In genomic region chr10:70080908-70081307, GRCm38 (mm10) we compare ENCODE assay signal across 16 mouse cellular contexts. TPM values are rescaled to one million over a fixed set of nuclear protein-coding genes. Genes with fewer than 3 reads are reported as not detected.
A peak's percentile ranks its signal among the peaks of the same experiment; 100 is the strongest.
DNase-seq lines count a peak whose midpoint lies in the region; ATAC-seq and TF ChIP-seq lines count a peak whose summit lies in the region.
"Had no signal": no experiment of that assay in that cellular context is flagged by ENCODE, and none has a peak within 500 bp of the region (broad histone marks: within the 10 kb centered on the region; RNA-seq: fewer than 3 reads in every experiment).

No protein-coding gene starts in this region.

- no peak for TF ChIP-seq EP300 in heart, postnatal 0 days (IDR thresholded peaks at IDR 0.05; ENCODE audit: low read depth)

- 65% methylated on average over 8 of the region's 8 CpGs for WGBS in heart, embryonic 12.5 days
- WGBS in kidney, embryonic 16.5 days = 13% methylated on average over 8 of the region's 8 CpGs
- 59% methylated on average over 8 of the region's 8 CpGs for WGBS in heart, postnatal 0 days
- 43% methylated on average over 8 of the region's 8 CpGs for WGBS in limb, embryonic 15.5 days

- H3K27ac ChIP-seq in heart, embryonic 12.5 days (ENCODE audit: poor library complexity, severe bottlenecking) = peak overlapping the region; percentile 83
- H3K27ac ChIP-seq in kidney, embryonic 16.5 days (ENCODE audit: low read length) = peak overlapping the region; percentile 89
- H3K27ac ChIP-seq in heart, postnatal 0 days (ENCODE audit: low read depth) = peak overlapping the region; percentile 77
- peak overlapping the region; percentile 63; the same call in 1 of the 2 replicates for H3K27ac ChIP-seq in limb, embryonic 15.5 days
- H3K27ac ChIP-seq: midbrain, embryonic 15.5 days had no signal

- no peak for TF ChIP-seq CTCF in heart, postnatal 0 days (IDR thresholded peaks at IDR 0.05; ENCODE audit: low read depth)

- intact Hi-C loops in heart, postnatal 25 days (cut with DNase I) = no loop called here

- peaks cover 31% of the 10 kb centered on the region for H3K4me1 ChIP-seq in heart, embryonic 12.5 days (replicated peaks)
- H3K4me1 ChIP-seq in kidney, embryonic 16.5 days (ENCODE audit: insufficient read depth, low read length) = peaks cover 28% of the 10 kb centered on the region
- peaks cover 18% of the 10 kb centered on the region for H3K4me1 ChIP-seq in heart, postnatal 0 days (ENCODE audit: control insufficient read depth, insufficient read depth)
- H3K4me1 ChIP-seq in limb, embryonic 15.5 days = peaks cover 12% of the 10 kb centered on the region; the same call in 1 of the 2 replicates

- no peak overlapping the region for H3K4me2 ChIP-seq in heart, embryonic 12.5 days
- 0 out of 2 replicates have a peak overlapping the region, but pooled peaks have one; percentile 30 for H3K4me2 ChIP-seq in kidney, embryonic 16.5 days (replicated peaks; ENCODE audit: low read depth, low read length)
- H3K4me2 ChIP-seq in heart, postnatal 0 days (ENCODE audit: low read depth, low read length) = no peak overlapping the region
- H3K4me2 ChIP-seq in limb, embryonic 15.5 days = no peak overlapping the region
- H3K4me2 ChIP-seq: midbrain, embryonic 15.5 days had no signal

- H3K27me3 ChIP-seq in heart, embryonic 12.5 days (replicated peaks) = no peaks in the 10 kb centered on the region
- no peaks in the 10 kb centered on the region for H3K27me3 ChIP-seq in kidney, embryonic 16.5 days (ENCODE audit: insufficient read depth, low read length)
- no peaks in the 10 kb centered on the region for H3K27me3 ChIP-seq in heart, postnatal 0 days (ENCODE audit: control insufficient read depth, insufficient read depth, low read length)
- H3K27me3 ChIP-seq in limb, embryonic 15.5 days = no peaks in the 10 kb centered on the region
- H3K27me3 ChIP-seq: midbrain, embryonic 15.5 days had no signal

- no peaks in the 10 kb centered on the region for H3K36me3 ChIP-seq in heart, embryonic 12.5 days
- H3K36me3 ChIP-seq in kidney, embryonic 16.5 days (ENCODE audit: insufficient read depth, low read length) = no peaks in the 10 kb centered on the region
- no peaks in the 10 kb centered on the region for H3K36me3 ChIP-seq in heart, postnatal 0 days (replicated peaks; ENCODE audit: control insufficient read depth, insufficient read depth, low read length)
- H3K36me3 ChIP-seq in limb, embryonic 15.5 days = no peaks in the 10 kb centered on the region
- H3K36me3 ChIP-seq: G1E; midbrain, embryonic 15.5 days had no signal

- ATAC-seq in heart, embryonic 12.5 days (ENCODE audit: insufficient number of reproducible peaks, low FRiP score) = peak; percentile 69; the same call in 1 of the 2 replicates
- ATAC-seq in kidney, embryonic 16.5 days (ENCODE audit: low FRiP score, low TSS enrichment) = peak; percentile 70
- ATAC-seq in heart, postnatal 0 days (ENCODE audit: insufficient read depth, low read depth) = peak; percentile 59
- no peak for ATAC-seq in limb, embryonic 15.5 days (ENCODE audit: insufficient number of reproducible peaks, low FRiP score, low TSS enrichment, low read depth)
- ATAC-seq in activated CD4-positive, CD25-positive, alpha-beta regulatory T cell, adult 4 months = no peak
- ATAC-seq: forebrain, postnatal 0 days; midbrain, embryonic 15.5 days had no signal

- DNase-seq in heart, postnatal 25 days (ENCODE audit: low spot score) = no peak
- no peak for DNase-seq in kidney, adult 18-20 months
- peak; percentile 63 for DNase-seq in heart, postnatal 0 days (ENCODE audit: low spot score)
- DNase-seq: adrenal gland, postnatal 25 days; cerebellum, adult 9-11 months; forebrain, postnatal 0 days; gastrocnemius, postnatal 25 days; right cerebral cortex, adult 18-20 months; thymus, adult 18-20 months had no signal

- no peak overlapping the region for H3K4me3 ChIP-seq in heart, embryonic 12.5 days
- no peak overlapping the region for H3K4me3 ChIP-seq in kidney, embryonic 16.5 days (ENCODE audit: low read length)
- H3K4me3 ChIP-seq in heart, postnatal 0 days (ENCODE audit: low read depth, low read length) = no peak overlapping the region
- no peak overlapping the region for H3K4me3 ChIP-seq in limb, embryonic 15.5 days
- H3K4me3 ChIP-seq: erythroblast, embryonic 14.5 days; midbrain, embryonic 15.5 days had no signal

- H3K9ac ChIP-seq in heart, embryonic 12.5 days = no peak overlapping the region
- H3K9ac ChIP-seq in kidney, embryonic 16.5 days (replicated peaks; ENCODE audit: low read length) = no peak overlapping the region
- H3K9ac ChIP-seq in heart, postnatal 0 days (replicated peaks; ENCODE audit: low read depth, low read length) = no peak overlapping the region
- H3K9ac ChIP-seq in limb, embryonic 15.5 days = no peak overlapping the region
- H3K9ac ChIP-seq: forebrain, postnatal 0 days; midbrain, embryonic 15.5 days had no signal

- H3K9me3 ChIP-seq in heart, embryonic 12.5 days (replicated peaks) = no peaks in the 10 kb centered on the region
- no peaks in the 10 kb centered on the region for H3K9me3 ChIP-seq in kidney, embryonic 16.5 days (ENCODE audit: low read length)
- no peaks in the 10 kb centered on the region for H3K9me3 ChIP-seq in heart, postnatal 0 days (replicated peaks; ENCODE audit: control insufficient read depth, low read length)
- no peaks in the 10 kb centered on the region for H3K9me3 ChIP-seq in limb, embryonic 15.5 days
- H3K9me3 ChIP-seq: G1E; midbrain, embryonic 15.5 days had no signal

RNA-seq across cellular contexts. Expression of gene Ccdc6, which starts 16.0 kb away (rescaled TPM):
- polyA plus RNA-seq in heart, embryonic 12.5 days (2016; fragmentation: Nextera tagmentation; extraction: Ambion mirVana) = 16.2 and 16.9 TPM in 2 replicates
- total RNA-seq in heart, postnatal 25 days (2021) = 10 to 100 TPM; 26.6 to 26.8 TPM
- 18.3 and 22.4 TPM in 2 replicates for polyA plus RNA-seq in kidney, embryonic 16.5 days (2015; fragmentation: Nextera tagmentation; extraction: Ambion mirVana)
- total RNA-seq in heart, postnatal 0 days (2014; rRNA removed; ENCODE audit: low replicate concordance) = 10.4 and 24.2 TPM in 2 replicates
- 7.7 and 7.8 TPM in 2 replicates for polyA plus RNA-seq in heart, postnatal 0 days (2015; fragmentation: Nextera tagmentation; extraction: Ambion mirVana)
- 17.2 and 18.2 TPM in 2 replicates for polyA plus RNA-seq in limb, embryonic 15.5 days (2015; fragmentation: Nextera tagmentation; extraction: Ambion mirVana)
- polyA plus RNA-seq in activated CD4-positive, CD25-positive, alpha-beta regulatory T cell, adult 4 months (2017; shearing (Covaris generic)) = 10 to 100 TPM; 26.0 to 27.6 TPM

Comparison
In these comparisons a context has a peak if more than half of its experiments do, and no peak if none do; other contexts are left out.
1. ATAC-seq: peak in heart, embryonic 12.5 days (single experiment), kidney, embryonic 16.5 days (single experiment) and heart, postnatal 0 days (single experiment); none in limb, embryonic 15.5 days (single experiment) and activated CD4-positive, CD25-positive, alpha-beta regulatory T cell, adult 4 months (single experiment).
2. Peak in every context shown above with its lines, with median percentiles within 50 percentile points of each other: H3K27ac ChIP-seq.